Mouse (Mus musculus) ZHBTc4 (cell line): ENCODE results near the gene Eps8l1.

Experiments used
- DNase-seq: peaks from one replicate; pipeline ENCODE4 v3.0.0-alpha.2; 2011; ENCODE audit warnings: low read depth, low spot score

Gene Eps8l1

GRCm38 (mm10) chr7:4478021-4478795, 17.7 kb downstream of the Eps8l1 start:
- peak; percentile 97 for DNase-seq

- DNase-seq: no peak
Observed at GRCm38 (mm10) chr7:4478796-4479291, 18.4 kb downstream of the Eps8l1 start.

GRCm38 (mm10) chr7:4479674-4480073, 19.2 kb downstream of the Eps8l1 start:
- peak; percentile 83 for DNase-seq

GRCm38 (mm10) chr7:4482281-4482680, 21.8 kb downstream of the Eps8l1 start:
- DNase-seq: no peak

GRCm38 (mm10) chr7:4491308-4491707, 30.8 kb downstream of the Eps8l1 start:
- no peak for DNase-seq

GRCm38 (mm10) chr7:4492284-4493224, 32.1 kb downstream of the Eps8l1 start:
- DNase-seq: no peak

GRCm38 (mm10) chr7:4493991-4494390, 33.5 kb downstream of the Eps8l1 start:
- no peak for DNase-seq

- DNase-seq: no peak
Observed at GRCm38 (mm10) chr7:4496468-4496867, 36.0 kb downstream of the Eps8l1 start.

GRCm38 (mm10) chr7:4497271-4497903, 36.9 kb downstream of the Eps8l1 start:
- DNase-seq: no peak

GRCm38 (mm10) chr7:4498251-4498650, 37.8 kb downstream of the Eps8l1 start:
- no peak for DNase-seq

- no peak for DNase-seq
Observed at GRCm38 (mm10) chr7:4499034-4499433, 38.6 kb downstream of the Eps8l1 start.

GRCm38 (mm10) chr7:4500892-4501471, 40.5 kb downstream of the Eps8l1 start:
- DNase-seq: peak; percentile 41

GRCm38 (mm10) chr7:4501558-4502397, 41.3 kb downstream of the Eps8l1 start, which contains the start of gene Ppp1r12c:
Ppp1r12c (minus strand) TSS chr7:4501680.
- DNase-seq: peak; percentile 94

GRCm38 (mm10) chr7:4502421-4503090, 42.1 kb downstream of the Eps8l1 start:
- peak; percentile 72 for DNase-seq

- DNase-seq: no peak
Observed at GRCm38 (mm10) chr7:4503100-4503499, 42.6 kb downstream of the Eps8l1 start.

GRCm38 (mm10) chr7:4503858-4504257, 43.4 kb downstream of the Eps8l1 start:
- no peak for DNase-seq

- DNase-seq: no peak
Observed at GRCm38 (mm10) chr7:4504646-4505435, 44.4 kb downstream of the Eps8l1 start.

GRCm38 (mm10) chr7:4507220-4507619, 46.7 kb downstream of the Eps8l1 start:
- DNase-seq: peak; percentile 60
